7 mouse cellular contexts compared by ENCODE assay signal in genomic region chr10:69910726-69911125, GRCm38 (mm10).
DNase-seq lines count a peak whose midpoint lies in the region; ATAC-seq lines count a peak whose summit lies in the region.
"Not testable (repeated sequence)": the region's sequence is repeated elsewhere in the genome, so short reads cannot be mapped to it uniquely, and the experiment has no call there.

No protein-coding gene starts in this region.

- not testable (repeated sequence) for H3K36me3 ChIP-seq in heart, embryonic 15.5 days; liver, embryonic 12.5 days; liver, embryonic 16.5 days (ENCODE audit: control insufficient read depth, insufficient read depth); lung, embryonic 16.5 days (ENCODE audit: control insufficient read depth, insufficient read depth, low read length)

- DNase-seq in 416B (ENCODE audit: low read depth) = peak; percentile 29
- DNase-seq in R1 (ENCODE audit: low read depth, low spot score) = peak; percentile 73
- peak; percentile 84 for DNase-seq in heart, adult 11 months

- not testable (repeated sequence) for ATAC-seq in heart, embryonic 15.5 days (replicated peaks; ENCODE audit: insufficient number of reproducible peaks, insufficient read depth, low FRiP score, low read depth); liver, embryonic 12.5 days; liver, embryonic 16.5 days (ENCODE audit: low read depth); lung, embryonic 16.5 days (ENCODE audit: low read depth)

- WGBS in heart, embryonic 15.5 days = 29% methylated on average over 6 of the region's 7 CpGs
- 18% methylated on average over 6 of the region's 7 CpGs for WGBS in liver, embryonic 12.5 days (ENCODE audit: insufficient replicate concordance)
- WGBS in liver, embryonic 16.5 days (ENCODE audit: insufficient replicate concordance) = 27% methylated on average over 5 of the region's 7 CpGs
- 25% methylated on average over 5 of the region's 7 CpGs for WGBS in lung, embryonic 16.5 days

- not testable (repeated sequence) for H3K4me3 ChIP-seq in heart, embryonic 15.5 days; lung, embryonic 16.5 days (ENCODE audit: low read length)
- peak overlapping the region; percentile 29 for H3K4me3 ChIP-seq in liver, embryonic 12.5 days
- H3K4me3 ChIP-seq in liver, embryonic 16.5 days (ENCODE audit: low read depth, low read length) = peak overlapping the region; percentile 32; the same call in 1 of the 2 replicates

- H3K27ac ChIP-seq in heart, embryonic 15.5 days = not testable (repeated sequence)
- peak overlapping the region; percentile 79 for H3K27ac ChIP-seq in liver, embryonic 12.5 days
- peak overlapping the region; percentile 82 for H3K27ac ChIP-seq in liver, embryonic 16.5 days (ENCODE audit: low read length)
- H3K27ac ChIP-seq in lung, embryonic 16.5 days (ENCODE audit: low read length) = peak overlapping the region; percentile 49; the same call in 1 of the 2 replicates

- not testable (repeated sequence) for H3K9ac ChIP-seq in heart, embryonic 15.5 days; lung, embryonic 16.5 days (ENCODE audit: low read length)
- H3K9ac ChIP-seq in liver, embryonic 12.5 days = peak overlapping the region; percentile 60
- peak overlapping the region; percentile 41; the same call in 1 of the 2 replicates for H3K9ac ChIP-seq in liver, embryonic 16.5 days (ENCODE audit: low read depth, low read length)

- H3K27me3 ChIP-seq in heart, embryonic 15.5 days; liver, embryonic 12.5 days (replicated peaks); liver, embryonic 16.5 days (ENCODE audit: control insufficient read depth, insufficient read depth, low read depth, low read length); lung, embryonic 16.5 days (ENCODE audit: control insufficient read depth, insufficient read depth, low read depth, low read length): not testable (repeated sequence)

- H3K9me3 ChIP-seq in heart, embryonic 15.5 days (replicated peaks); liver, embryonic 12.5 days (replicated peaks); liver, embryonic 16.5 days (replicated peaks; ENCODE audit: control insufficient read depth, low read length); lung, embryonic 16.5 days (ENCODE audit: control insufficient read depth, low read length): not testable (repeated sequence)

- not testable (repeated sequence) for H3K4me1 ChIP-seq in heart, embryonic 15.5 days (replicated peaks); lung, embryonic 16.5 days (replicated peaks; ENCODE audit: control insufficient read depth, insufficient read depth, low read length)
- H3K4me1 ChIP-seq in liver, embryonic 12.5 days = peaks cover 64% of the 10 kb centered on the region
- H3K4me1 ChIP-seq in liver, embryonic 16.5 days (ENCODE audit: control insufficient read depth, low read depth, low read length) = peaks cover 41% of the 10 kb centered on the region

- H3K4me2 ChIP-seq in heart, embryonic 15.5 days = peak overlapping the region; percentile 37
- peak overlapping the region; percentile 63 for H3K4me2 ChIP-seq in liver, embryonic 12.5 days
- peak overlapping the region; percentile 68 for H3K4me2 ChIP-seq in liver, embryonic 16.5 days (ENCODE audit: low read depth, low read length)
- H3K4me2 ChIP-seq in lung, embryonic 16.5 days (ENCODE audit: low read depth, low read length) = peak overlapping the region; percentile 35

Comparison
In these comparisons a context has a peak if more than half of its experiments do, and no peak if none do; other contexts are left out.
1. DNase-seq: peak in every context shown above with its lines; median percentile 84 in heart, adult 11 months; 73 in R1; 29 in 416B.